Mouse (Mus musculus) forebrain, embryonic 13.5 days (tissue): ENCODE results near the gene Idi1. TPM values are rescaled to one million over a fixed set of nuclear protein-coding genes. Genes with fewer than 3 reads are reported as not detected.
"Not testable (repeated sequence)": the region's sequence is repeated elsewhere in the genome, so short reads cannot be mapped to it uniquely, and the experiment has no call there.

Experiments used
- ATAC-seq: fragments of 200-750 bp; cut with Nextera tagmentation; 2 replicates; pipeline ENCODE4 v1.8.0; 2017
- H3K27ac ChIP-seq: fragments of 300-500 bp; sonication (generic); 2 replicates; pipeline ENCODE4 v1.5.1; 2015; ENCODE audit warnings: inconsistent platforms, mild to moderate bottlenecking, moderate library complexity
- H3K27me3 ChIP-seq: fragments of 300-500 bp; sonication (generic); 2 replicates; pipeline ENCODE4 v1.6.1; 2015; ENCODE audit warnings: mild to moderate bottlenecking, inconsistent platforms
- H3K36me3 ChIP-seq: fragments of 300-500 bp; sonication (generic); 2 replicates; pipeline ENCODE4 v1.6.1; 2015; ENCODE audit warnings: mild to moderate bottlenecking, inconsistent platforms; ENCODE audit not compliant: poor library complexity, severe bottlenecking
- H3K4me1 ChIP-seq: fragments of 300-500 bp; sonication (generic); 2 replicates; pipeline ENCODE4 v1.6.1; 2015; ENCODE audit warnings: inconsistent platforms
- H3K4me2 ChIP-seq: fragments of 300-500 bp; sonication (generic); 2 replicates; pipeline ENCODE4 v1.6.1; 2015; ENCODE audit warnings: inconsistent platforms, mild to moderate bottlenecking, moderate library complexity
- H3K4me3 ChIP-seq: fragments of 300-500 bp; sonication (generic); 2 replicates; pipeline ENCODE4 v1.5.1; 2015; ENCODE audit warnings: mild to moderate bottlenecking, inconsistent platforms
- H3K9ac ChIP-seq: fragments of 300-500 bp; sonication (generic); 2 replicates; pipeline ENCODE4 v1.6.1; 2015; ENCODE audit warnings: mild to moderate bottlenecking, inconsistent platforms
- H3K9me3 ChIP-seq: fragments of 300-500 bp; sonication (generic); replicated peaks from 2 replicates; pipeline ENCODE4 v1.6.1; 2016; ENCODE audit warnings: inconsistent platforms
- WGBS: fragments of 180-500 bp; shearing (Covaris S2); methylation state at CpG from one replicate; pipeline ENCODE4 v1.1.7; 2015; 5-methylcytosine and 5-hydroxymethylcytosine counted together
- microRNA-seq: library from miRNA; unstranded; fragments of <30 nt; microRNA quantifications from one replicate; pipeline ENCODE4, GENCODE M21; 2016
- polyA plus RNA-seq: library from polyadenylated mRNA; unstranded; fragments of >200 nt; fragmentation: Nextera tagmentation; extraction: Ambion mirVana; gene quantifications from 2 replicates; pipeline ENCODE4 v1.2.1, GENCODE M21; 2015

Idi1 gene
- polyA plus RNA-seq, 1 experiment from 2014 or later, result 103 TPM

DNA sequence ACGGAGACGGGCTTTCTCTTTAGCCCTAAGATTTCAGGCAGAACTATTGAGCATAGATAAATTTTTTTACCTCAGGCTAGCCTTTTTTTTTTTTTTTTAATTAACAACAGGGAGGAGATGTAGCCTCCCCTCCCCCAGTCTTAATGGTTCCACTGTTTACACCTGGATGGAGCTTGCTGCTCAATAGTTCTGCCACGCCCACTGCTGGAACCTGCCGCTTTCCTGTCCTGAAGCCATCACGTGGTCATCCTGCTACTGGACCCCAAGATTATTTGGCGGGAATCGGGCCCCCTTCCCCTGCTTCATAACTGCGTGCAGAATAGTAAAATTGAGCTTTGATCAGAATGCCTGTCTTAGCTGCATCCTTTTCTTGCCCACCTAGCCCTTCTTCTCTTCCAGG lies 28.6 kb downstream of the Idi1 start:
- H3K4me3 ChIP-seq, ATAC-seq: not testable (repeated sequence)
- WGBS, result 89% methylated on average over 8 of the region's 8 CpGs

DNA sequence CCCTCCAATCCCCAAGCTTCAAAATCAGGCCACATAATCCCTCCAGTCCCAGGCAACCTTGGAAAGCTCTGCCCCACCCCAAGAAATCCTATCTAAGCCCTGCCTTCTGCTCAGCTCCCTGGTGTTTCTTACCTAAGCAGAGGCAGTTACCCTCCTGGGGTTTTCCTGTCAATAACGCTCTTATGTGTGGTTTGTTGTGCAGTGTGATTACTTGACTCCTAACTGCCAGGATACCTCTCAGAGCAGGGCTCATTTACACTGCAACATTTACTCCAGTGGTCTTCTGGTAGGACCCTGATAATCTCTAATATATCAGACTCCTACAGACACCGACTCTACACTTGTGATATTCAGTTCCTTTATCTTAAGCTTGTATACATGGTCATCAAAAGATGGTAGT lies 48.2 kb downstream of the Idi1 start:
- no peaks in the 10 kb centered on the region for H3K4me1 ChIP-seq
- no peaks in the 10 kb centered on the region for H3K27me3 ChIP-seq
- H3K27ac ChIP-seq, result no peak overlapping the region
- 56% methylated on average over 2 of the region's 2 CpGs for WGBS
- no peaks in the 10 kb centered on the region for H3K36me3 ChIP-seq
- H3K9me3 ChIP-seq, result no peaks in the 10 kb centered on the region
- no peak for ATAC-seq
- H3K4me2 ChIP-seq, result no peak overlapping the region
- H3K4me3 ChIP-seq, result no peak overlapping the region
- H3K9ac ChIP-seq, result no peak overlapping the region

More for the DNA sequence above, 28.6 kb downstream of the Idi1 start:
- not testable (repeated sequence) for H3K27me3 ChIP-seq, H3K4me1 ChIP-seq, H3K9ac ChIP-seq, H3K27ac ChIP-seq, H3K36me3 ChIP-seq, H3K4me2 ChIP-seq, H3K9me3 ChIP-seq

DNA sequence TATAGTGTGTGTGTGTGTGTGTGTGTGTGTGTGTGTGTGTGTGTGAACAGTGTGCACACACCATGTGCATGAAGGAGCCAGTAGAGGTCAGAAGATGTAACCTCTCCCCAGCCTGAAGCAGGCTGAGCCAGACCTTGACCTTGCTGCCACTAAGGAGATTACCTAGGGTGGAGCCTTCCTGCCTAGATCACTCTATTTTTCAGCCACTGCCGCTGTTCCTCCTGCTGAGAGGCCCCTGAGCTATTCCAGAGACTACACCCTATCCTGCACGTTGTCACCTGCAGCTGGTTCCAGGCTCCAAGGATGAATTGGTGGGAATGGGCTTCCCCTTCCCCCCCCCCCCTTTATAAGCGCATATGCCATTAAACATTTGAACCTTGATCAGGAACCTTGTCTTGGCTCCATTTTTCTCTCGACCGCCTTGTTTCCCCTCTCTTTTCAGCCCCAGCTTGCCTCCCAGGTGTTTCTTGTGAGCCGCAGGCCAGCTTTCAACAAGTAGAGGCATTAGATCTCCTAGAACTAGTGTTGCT lies 52.4 kb downstream of the Idi1 start:
- H3K9ac ChIP-seq, H3K27ac ChIP-seq, H3K4me1 ChIP-seq, H3K27me3 ChIP-seq, H3K4me3 ChIP-seq, H3K9me3 ChIP-seq, ATAC-seq, H3K36me3 ChIP-seq, H3K4me2 ChIP-seq: not testable (repeated sequence)
- WGBS, result 79% methylated on average over 6 of the region's 6 CpGs

DNA sequence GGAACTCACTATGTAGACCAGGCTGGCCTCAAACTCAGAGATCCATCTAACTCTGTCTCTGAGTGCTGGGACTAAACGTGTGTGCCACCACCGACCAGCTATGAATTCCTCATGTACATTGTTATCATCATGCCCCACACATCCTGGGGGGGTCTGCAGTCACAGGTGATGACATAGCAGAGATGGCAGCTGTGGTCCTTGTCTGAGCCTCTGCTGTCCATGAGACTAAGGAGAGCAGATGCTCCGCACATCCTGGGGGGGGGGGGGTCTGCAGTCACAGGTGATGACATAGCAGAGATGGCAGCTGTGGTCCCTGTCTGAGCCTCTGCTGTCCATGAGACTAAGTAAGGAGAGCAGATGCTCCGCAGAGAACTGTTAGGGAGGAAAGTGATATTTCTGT lies 55.8 kb downstream of the Idi1 start:
- H3K9me3 ChIP-seq, H3K36me3 ChIP-seq: not testable (repeated sequence)
- WGBS, result 95% methylated on average over 4 of the region's 4 CpGs

DNA sequence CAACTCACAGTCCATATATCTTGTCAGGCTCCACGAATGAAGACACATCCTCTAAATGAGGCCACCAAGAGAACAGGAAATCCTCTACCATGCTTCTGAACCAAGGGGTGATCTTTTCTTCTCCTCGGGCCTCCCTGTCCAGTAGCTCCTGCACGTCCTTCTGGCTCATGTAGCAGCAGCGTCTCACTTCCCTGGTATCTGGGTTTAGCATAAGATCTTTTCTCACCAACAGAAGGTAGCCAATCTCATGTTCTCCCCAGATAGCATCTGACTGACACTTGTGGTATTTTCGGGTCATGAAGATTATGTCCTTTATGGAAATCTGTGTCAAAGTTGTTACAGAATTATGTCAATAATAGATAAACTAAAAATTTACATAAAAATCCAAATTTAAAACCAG lies 56.4 kb downstream of the Idi1 start:
- not testable (repeated sequence) for H3K36me3 ChIP-seq, H3K4me3 ChIP-seq
- WGBS, result 58% methylated on average over 1 of the region's 5 CpGs

More for the DNA sequence above, 55.8 kb downstream of the Idi1 start:
- not testable (repeated sequence) for H3K4me2 ChIP-seq, H3K4me1 ChIP-seq, ATAC-seq, H3K9ac ChIP-seq, H3K27me3 ChIP-seq, H3K27ac ChIP-seq, H3K4me3 ChIP-seq

More for the DNA sequence above, 56.4 kb downstream of the Idi1 start:
- H3K4me2 ChIP-seq, H3K9ac ChIP-seq, H3K4me1 ChIP-seq, H3K27me3 ChIP-seq, H3K9me3 ChIP-seq, ATAC-seq, H3K27ac ChIP-seq: not testable (repeated sequence)

Small RNAs within 50 kb of the gene (microRNA-seq; reads per million reads assigned to microRNA genes)
- not detected for gene Gm22750

Other genes with a start within 250 kb of the Idi1 start
- gene Wdr37, start 13.6 kb upstream of the Idi1 start, polyA plus RNA-seq, result 43.4 and 46.0 TPM in 2 replicates
- not detected in 2 replicates for gene Gm9745, start 62.7 kb downstream of the Idi1 start, polyA plus RNA-seq
- 0.08 TPM in 1 of 2 replicates, not detected in the other for gene Idi2, start 67.4 kb downstream of the Idi1 start, polyA plus RNA-seq
- gene Gtpbp4, start 110.6 kb downstream of the Idi1 start, polyA plus RNA-seq, result 95.3 and 106 TPM in 2 replicates
- gene Larp4b, start 208.4 kb downstream of the Idi1 start, polyA plus RNA-seq, result 33.6 and 39.0 TPM in 2 replicates